Mouse (Mus musculus) midbrain, postnatal 0 days (tissue): ENCODE results near the gene Nol10. TPM values are rescaled to one million over a fixed set of nuclear protein-coding genes. Genes with fewer than 3 reads are reported as not detected.

ENCODE experiments used
- ATAC-seq: fragments of 200-750 bp; cut with Nextera tagmentation; 2 replicates; pipeline ENCODE4 v1.8.0; 2017; ENCODE audit warnings: moderate number of reproducible peaks, mild to moderate bottlenecking, moderate TSS enrichment, moderate library complexity; ENCODE audit not compliant: low FRiP score
- DNase-seq: peaks from one replicate; pipeline ENCODE4 v3.0.0-alpha.2; 2015; ENCODE audit warnings: low spot score
- H3K27ac ChIP-seq: fragments of 300-500 bp; sonication (generic); 2 replicates; pipeline ENCODE4 v1.5.1; 2014; ENCODE audit warnings: low read depth, mild to moderate bottlenecking, low read length, mixed read lengths
- H3K27me3 ChIP-seq: fragments of 300-500 bp; sonication (generic); 2 replicates; pipeline ENCODE4 v1.6.1; 2014; ENCODE audit warnings: low read length, control low read depth, mixed read lengths; ENCODE audit not compliant: insufficient read depth
- H3K36me3 ChIP-seq: fragments of 300-500 bp; sonication (generic); 2 replicates; pipeline ENCODE4 v1.6.1; 2014; ENCODE audit warnings: low read length, control low read depth, mixed read lengths; ENCODE audit not compliant: insufficient read depth
- H3K4me1 ChIP-seq: fragments of 300-500 bp; sonication (generic); 2 replicates; pipeline ENCODE4 v1.6.1; 2014; ENCODE audit warnings: mild to moderate bottlenecking, control low read depth, antibody characterized with exemption, low read length, mixed read lengths; ENCODE audit not compliant: insufficient read depth
- H3K4me2 ChIP-seq: fragments of 300-500 bp; sonication (generic); 2 replicates; pipeline ENCODE4 v1.6.1; 2014; ENCODE audit warnings: low read depth, mild to moderate bottlenecking, low read length, mixed read lengths; ENCODE audit not compliant: poor library complexity, severe bottlenecking
- H3K4me3 ChIP-seq: fragments of 300-500 bp; sonication (generic); 2 replicates; pipeline ENCODE4 v1.5.1; 2014; ENCODE audit warnings: low read depth, mild to moderate bottlenecking, low read length, moderate library complexity
- H3K9ac ChIP-seq: fragments of 300-500 bp; sonication (generic); replicated peaks from 2 replicates; pipeline ENCODE4 v1.6.1; 2014; ENCODE audit warnings: mild to moderate bottlenecking, low read length, moderate library complexity, mixed read lengths; ENCODE audit not compliant: poor library complexity, severe bottlenecking
- H3K9me3 ChIP-seq: fragments of 300-500 bp; sonication (generic); 2 replicates; pipeline ENCODE4 v1.6.1; 2016; ENCODE audit warnings: low read length, control low read depth
- CTCF ChIP-seq: IDR thresholded peaks from 2 replicates; pipeline ENCODE4 v1.5.1; 2016; ENCODE audit warnings: antibody characterized with exemption, mild to moderate bottlenecking
- WGBS: fragments of 180-500 bp; shearing (Covaris S2); extraction: QIAGEN DNeasy Blood & Tissue Kit; methylation state at CpG from one replicate; pipeline ENCODE4 v1.1.7; 2014; 5-methylcytosine and 5-hydroxymethylcytosine counted together
- polyA plus RNA-seq: library from polyadenylated mRNA; unstranded; fragments of >200 nt; fragmentation: Nextera tagmentation; extraction: Ambion mirVana; gene quantifications from 2 replicates; pipeline ENCODE4 v1.2.1, GENCODE M21; 2015
- total RNA-seq: library from RNA; depleted of rRNA; stranded (reverse); fragments of >200 nt; gene quantifications from 2 replicates; pipeline ENCODE4 v1.2.3, GENCODE M21; 2014

Nol10 gene
- total and polyA plus RNA-seq, 2 experiments from 2014 or later: 6.5 to 11.8 TPM

- WGBS: 99% methylated on average over 7 of the region's 7 CpGs
- no peak for TF ChIP-seq CTCF
- DNase-seq (no peak), ATAC-seq (no peak)
- H3K4me2 ChIP-seq: no peak overlapping the region
- no peaks in the 10 kb centered on the region for H3K4me1 ChIP-seq
- no peak overlapping the region for H3K9ac ChIP-seq
- no peak overlapping the region for H3K27ac ChIP-seq
- H3K36me3 ChIP-seq: peaks cover 43% of the 10 kb centered on the region
- H3K27me3 ChIP-seq: no peaks in the 10 kb centered on the region
- H3K4me3 ChIP-seq: no peak overlapping the region
- H3K9me3 ChIP-seq: no peaks in the 10 kb centered on the region
Observed at GRCm38 (mm10) chr12:17369551-17370325, 21.5 kb downstream of the Nol10 start.

GRCm38 (mm10) chr12:17371589-17372235 lies 23.5 kb downstream of the Nol10 start:
- peak; percentile 54 for TF ChIP-seq CTCF
- Histone ChIP-seq H3K4me1 (no peaks in the 10 kb centered on the region), H3K9ac (no peak overlapping the region), H3K36me3 (peaks cover 50% of the 10 kb centered on the region), H3K4me2 (no peak overlapping the region), H3K9me3 (no peaks in the 10 kb centered on the region), H3K27ac (no peak overlapping the region), H3K27me3 (no peaks in the 10 kb centered on the region), H3K4me3 (no peak overlapping the region)
- 90% methylated on average over 8 of the region's 8 CpGs for WGBS
- DNase-seq: no peak
- ATAC-seq: no peak

DNA sequence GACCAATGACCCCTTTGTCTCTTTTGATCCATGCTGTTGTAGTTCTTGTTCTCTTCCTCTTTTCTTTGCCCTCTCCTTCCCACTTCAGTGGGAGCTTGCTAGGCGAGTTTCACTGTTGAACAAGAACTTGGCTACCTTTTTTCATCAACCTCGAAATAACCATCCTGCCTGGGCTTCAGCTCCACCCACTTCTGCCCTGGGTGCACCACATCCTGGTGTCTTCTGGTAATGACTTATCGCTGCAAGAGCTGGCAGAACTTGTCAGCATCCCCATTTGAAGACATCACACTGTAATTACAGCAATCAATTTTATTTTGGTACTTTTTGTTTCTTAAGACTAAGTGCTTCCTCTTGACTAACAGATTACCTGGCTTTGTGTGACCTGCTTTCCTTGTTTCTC lies 24.4 kb downstream of the Nol10 start:
- Histone ChIP-seq H3K4me3 (no peak overlapping the region), H3K36me3 (peaks cover 56% of the 10 kb centered on the region), H3K9ac (no peak overlapping the region), H3K9me3 (no peaks in the 10 kb centered on the region), H3K4me1 (no peaks in the 10 kb centered on the region), H3K27ac (no peak overlapping the region), H3K4me2 (no peak overlapping the region), H3K27me3 (no peaks in the 10 kb centered on the region)
- DNase-seq: no peak
- 93% methylated on average over 3 of the region's 3 CpGs for WGBS
- TF ChIP-seq CTCF: no peak
- no peak for ATAC-seq

- no peak overlapping the region for H3K9ac ChIP-seq
- H3K27ac ChIP-seq: no peak overlapping the region
- peaks cover 55% of the 10 kb centered on the region for H3K36me3 ChIP-seq
- no peaks in the 10 kb centered on the region for H3K9me3 ChIP-seq
- WGBS: 97% methylated on average over 5 of the region's 5 CpGs
- ATAC-seq: no peak
- DNase-seq: no peak
- no peak overlapping the region for H3K4me3 ChIP-seq
- TF ChIP-seq CTCF: no peak
- no peak overlapping the region for H3K4me2 ChIP-seq
- no peaks in the 10 kb centered on the region for H3K4me1 ChIP-seq
- no peaks in the 10 kb centered on the region for H3K27me3 ChIP-seq
Observed at GRCm38 (mm10) chr12:17373470-17373975, 25.3 kb downstream of the Nol10 start.

DNA sequence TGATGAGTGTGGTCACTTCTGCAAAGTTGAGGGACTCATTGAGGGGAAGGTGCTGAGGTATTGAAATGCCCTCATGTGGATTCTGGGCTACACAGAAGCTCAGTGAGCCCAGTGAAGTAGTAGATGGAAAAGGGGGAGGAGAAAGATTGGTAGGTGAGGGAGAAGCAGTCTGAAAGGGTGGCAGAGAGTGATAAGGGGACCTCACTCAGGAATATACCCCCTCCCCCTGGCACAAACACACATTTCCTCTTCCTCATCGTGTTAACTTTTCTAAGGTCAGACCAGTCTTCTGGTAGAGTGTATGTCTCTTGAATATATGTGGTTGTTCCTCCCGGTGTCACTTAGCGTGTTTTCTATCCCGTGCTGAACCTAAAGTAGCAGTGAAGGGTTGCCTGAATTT lies 27.0 kb downstream of the Nol10 start:
- DNase-seq: no peak
- 96% methylated on average over 4 of the region's 4 CpGs for WGBS
- TF ChIP-seq CTCF: no peak
- Histone ChIP-seq H3K4me3 (no peak overlapping the region), H3K27me3 (no peaks in the 10 kb centered on the region), H3K4me2 (no peak overlapping the region), H3K4me1 (no peaks in the 10 kb centered on the region), H3K36me3 (peaks cover 52% of the 10 kb centered on the region), H3K27ac (no peak overlapping the region), H3K9ac (no peak overlapping the region), H3K9me3 (no peaks in the 10 kb centered on the region)
- no peak for ATAC-seq

DNA sequence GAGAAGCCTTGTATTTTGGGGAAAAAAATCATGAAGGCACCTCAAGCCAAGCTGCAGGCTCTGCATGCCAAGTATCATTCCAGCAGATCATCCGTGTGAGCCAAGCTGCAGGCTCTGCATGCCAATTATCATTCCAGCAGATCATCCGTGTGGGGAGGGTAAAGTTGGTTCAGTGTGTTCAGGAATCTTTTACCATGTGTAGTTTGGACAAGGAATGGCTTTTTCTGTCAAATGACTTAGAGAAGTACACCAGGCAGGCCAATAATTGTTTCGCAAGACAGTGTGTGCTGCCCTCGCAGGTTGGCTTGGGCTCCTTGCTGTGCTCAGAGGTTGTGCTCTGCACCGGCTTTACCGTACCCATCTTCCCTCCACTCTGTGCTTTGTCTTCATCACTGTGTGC lies 28.3 kb downstream of the Nol10 start:
- ATAC-seq (no peak), DNase-seq (no peak)
- no peak overlapping the region for H3K9ac ChIP-seq
- H3K9me3 ChIP-seq: no peaks in the 10 kb centered on the region
- TF ChIP-seq CTCF: no peak
- no peaks in the 10 kb centered on the region for H3K27me3 ChIP-seq
- WGBS: 89% methylated on average over 6 of the region's 6 CpGs
- peaks cover 53% of the 10 kb centered on the region for H3K36me3 ChIP-seq
- no peak overlapping the region for H3K4me3 ChIP-seq
- H3K27ac ChIP-seq: no peak overlapping the region
- H3K4me2 ChIP-seq: no peak overlapping the region
- no peaks in the 10 kb centered on the region for H3K4me1 ChIP-seq
